ENCODE assay signal across 8 mouse cellular contexts in the genomic region with DNA sequence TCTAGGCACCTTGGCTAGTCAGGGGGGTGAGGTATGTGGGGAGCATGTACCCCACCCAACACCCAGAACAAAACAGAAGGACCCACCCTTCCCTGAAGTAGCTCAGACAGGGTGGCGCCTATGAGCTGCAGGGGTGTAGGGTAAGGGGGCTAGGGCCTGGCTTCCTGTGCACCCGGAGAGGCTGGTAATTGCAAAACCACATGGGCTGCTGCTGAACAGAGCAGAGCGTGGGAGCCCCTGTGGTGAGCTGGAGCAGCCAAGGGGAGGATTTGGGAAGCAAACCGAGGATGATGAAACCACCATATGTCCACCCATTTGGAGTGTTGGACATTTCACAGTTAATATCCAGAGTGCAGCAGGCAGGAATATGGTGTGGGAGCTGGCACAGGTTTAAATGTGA. TPM values are rescaled to one million over a fixed set of nuclear protein-coding genes. Genes with fewer than 3 reads are reported as not detected.
A peak's percentile ranks its signal among the peaks of the same experiment; 100 is the strongest.
DNase-seq lines count a peak whose midpoint lies in the region; ATAC-seq and TF ChIP-seq lines count a peak whose summit lies in the region.

No protein-coding gene starts in this region.

- H3K9ac ChIP-seq in embryonic facial prominence, embryonic 13.5 days: 0 out of 2 replicates have a peak overlapping the region, but pooled peaks have one; percentile 8
- no peak overlapping the region for H3K9ac ChIP-seq in embryonic facial prominence, embryonic 14.5 days (ENCODE audit: low read depth, low read length)
- H3K9ac ChIP-seq in forebrain, embryonic 11.5 days (ENCODE audit: low read length): no peak overlapping the region

- no peak for ATAC-seq in embryonic facial prominence, embryonic 13.5 days (ENCODE audit: insufficient number of reproducible peaks, insufficient read depth, low FRiP score, low TSS enrichment, low read depth)
- ATAC-seq in embryonic facial prominence, embryonic 14.5 days (ENCODE audit: low read depth): 0 out of 2 replicates have a peak, but pooled peaks have one; percentile 10
- ATAC-seq in forebrain, embryonic 11.5 days (replicated peaks; ENCODE audit: low FRiP score): no peak

- peak overlapping the region; percentile 51; the same call in 1 of the 2 replicates for H3K27ac ChIP-seq in embryonic facial prominence, embryonic 13.5 days
- H3K27ac ChIP-seq in embryonic facial prominence, embryonic 10.5 days (replicated peaks): no peak overlapping the region
- peak overlapping the region; percentile 30; the same call in 1 of the 2 replicates for H3K27ac ChIP-seq in embryonic facial prominence, embryonic 14.5 days (replicated peaks; ENCODE audit: low read depth, low read length)
- peak overlapping the region; percentile 86 for H3K27ac ChIP-seq in layer of hippocampus, adult 2 months
- no peak overlapping the region for H3K27ac ChIP-seq in thymus, adult 2 months (ENCODE audit: control insufficient read depth, insufficient read depth, low read length)
- no peak overlapping the region for H3K27ac ChIP-seq in forebrain, embryonic 11.5 days (ENCODE audit: low read depth, low read length)
- no peak overlapping the region for H3K27ac ChIP-seq in kidney, adult 2 months (ENCODE audit: insufficient read depth, low read depth, low read length)

- H3K4me1 ChIP-seq in embryonic facial prominence, embryonic 13.5 days: peaks cover 25% of the 10 kb centered on the region
- peaks cover 23% of the 10 kb centered on the region for H3K4me1 ChIP-seq in embryonic facial prominence, embryonic 10.5 days
- peaks cover 90% of the 10 kb centered on the region for H3K4me1 ChIP-seq in E14TG2a.4 (replicated peaks; ENCODE audit: low read depth, low read length)
- 0 out of 2 replicates have a peak, but pooled peaks cover 4% of the 10 kb centered on the region for H3K4me1 ChIP-seq in embryonic facial prominence, embryonic 14.5 days (ENCODE audit: control insufficient read depth, insufficient read depth, low read length)
- peaks cover 27% of the 10 kb centered on the region for H3K4me1 ChIP-seq in thymus, adult 2 months (replicated peaks; ENCODE audit: control insufficient read depth, insufficient read depth, low read length)
- peaks cover 3% of the 10 kb centered on the region; the same call in 1 of the 2 replicates for H3K4me1 ChIP-seq in forebrain, embryonic 11.5 days (replicated peaks; ENCODE audit: control insufficient read depth, insufficient read depth, low read length)
- H3K4me1 ChIP-seq in kidney, adult 2 months (ENCODE audit: control insufficient read depth, insufficient read depth, low read length): peaks cover 14% of the 10 kb centered on the region

- DNase-seq in embryonic facial prominence, embryonic 10.5 days (ENCODE audit: low spot score): no peak
- DNase-seq in embryonic facial prominence, embryonic 14.5 days (ENCODE audit: low spot score): peak; percentile 50
- peak; percentile 67 to 75 for DNase-seq in layer of hippocampus, adult 2 months (ENCODE audit: low spot score in 2 of 2)
- DNase-seq in thymus, adult 2 months: peak; percentile 32
- no peak for DNase-seq in forebrain, embryonic 11.5 days (ENCODE audit: low spot score)
- no peak for DNase-seq in kidney, adult 2 months

- WGBS in embryonic facial prominence, embryonic 13.5 days: 38% methylated on average over 4 of the region's 4 CpGs
- 49% methylated on average over 4 of the region's 4 CpGs for WGBS in embryonic facial prominence, embryonic 10.5 days
- WGBS in embryonic facial prominence, embryonic 14.5 days: 37% methylated on average over 4 of the region's 4 CpGs
- 2% methylated on average over 4 of the region's 4 CpGs for WGBS in thymus, adult 2 months
- WGBS in forebrain, embryonic 11.5 days: 41% methylated on average over 4 of the region's 4 CpGs
- WGBS in kidney, adult 2 months: 41% methylated on average over 4 of the region's 4 CpGs

- no peaks in the 10 kb centered on the region for H3K27me3 ChIP-seq in embryonic facial prominence, embryonic 13.5 days
- H3K27me3 ChIP-seq in embryonic facial prominence, embryonic 10.5 days (replicated peaks; ENCODE audit: low read depth, poor library complexity, severe bottlenecking): no peaks in the 10 kb centered on the region
- no peaks in the 10 kb centered on the region for H3K27me3 ChIP-seq in E14TG2a.4 (ENCODE audit: insufficient read depth, low read length)
- no peaks in the 10 kb centered on the region for H3K27me3 ChIP-seq in embryonic facial prominence, embryonic 14.5 days (replicated peaks; ENCODE audit: control insufficient read depth, insufficient read depth, low read length)
- H3K27me3 ChIP-seq in thymus, adult 2 months (ENCODE audit: control insufficient read depth, insufficient read depth, low read length): no peaks in the 10 kb centered on the region
- no peaks in the 10 kb centered on the region for H3K27me3 ChIP-seq in forebrain, embryonic 11.5 days (ENCODE audit: control insufficient read depth, insufficient read depth, low read length)
- H3K27me3 ChIP-seq in kidney, adult 2 months (replicated peaks; ENCODE audit: control insufficient read depth, insufficient read depth, low read length): no peaks in the 10 kb centered on the region

- no peak for TF ChIP-seq POLR2A in thymus, adult 2 months (IDR thresholded peaks at IDR 0.05; ENCODE audit: control insufficient read depth, extremely low read depth, insufficient read depth, low read length, poor library complexity)
- no peak for TF ChIP-seq POLR2A in kidney, adult 2 months (IDR thresholded peaks at IDR 0.05; ENCODE audit: low read depth, low read length)

- H3K36me3 ChIP-seq in embryonic facial prominence, embryonic 13.5 days: peaks cover 36% of the 10 kb centered on the region
- H3K36me3 ChIP-seq in embryonic facial prominence, embryonic 10.5 days (replicated peaks): peaks cover 41% of the 10 kb centered on the region
- peaks cover 30% of the 10 kb centered on the region for H3K36me3 ChIP-seq in E14TG2a.4 (ENCODE audit: insufficient read depth, low read length)
- H3K36me3 ChIP-seq in embryonic facial prominence, embryonic 14.5 days (ENCODE audit: control insufficient read depth, insufficient read depth, low read length): peaks cover 25% of the 10 kb centered on the region
- peaks cover 6% of the 10 kb centered on the region; the same call in 1 of the 2 replicates for H3K36me3 ChIP-seq in thymus, adult 2 months (ENCODE audit: control insufficient read depth, insufficient read depth, low read length)
- H3K36me3 ChIP-seq in forebrain, embryonic 11.5 days (ENCODE audit: control insufficient read depth, insufficient read depth, low read length): peaks cover 7% of the 10 kb centered on the region
- H3K36me3 ChIP-seq in kidney, adult 2 months (ENCODE audit: control insufficient read depth, insufficient read depth, low read length): 0 out of 2 replicates have a peak, but pooled peaks cover 2% of the 10 kb centered on the region

- no peaks in the 10 kb centered on the region for H3K9me3 ChIP-seq in embryonic facial prominence, embryonic 13.5 days
- H3K9me3 ChIP-seq in embryonic facial prominence, embryonic 10.5 days: no peaks in the 10 kb centered on the region
- H3K9me3 ChIP-seq in E14TG2a.4 (ENCODE audit: low read length): no peaks in the 10 kb centered on the region
- no peaks in the 10 kb centered on the region for H3K9me3 ChIP-seq in embryonic facial prominence, embryonic 14.5 days (ENCODE audit: control insufficient read depth, low read length)
- H3K9me3 ChIP-seq in forebrain, embryonic 11.5 days (ENCODE audit: control insufficient read depth, low read length): no peaks in the 10 kb centered on the region

- no peak for TF ChIP-seq CTCF in E14TG2a.4 (conservative IDR thresholded peaks at IDR 0.05; ENCODE audit: low read length)
- TF ChIP-seq CTCF in layer of hippocampus, adult 2 months (conservative IDR thresholded peaks at IDR 0.05): no peak
- no peak for TF ChIP-seq CTCF in thymus, adult 2 months (IDR thresholded peaks at IDR 0.05; ENCODE audit: borderline replicate concordance, control insufficient read depth, extremely low read depth, insufficient read depth, low read length, poor library complexity)
- no peak for TF ChIP-seq CTCF in kidney, adult 2 months (conservative IDR thresholded peaks at IDR 0.05; ENCODE audit: insufficient read depth, insufficient read length, low read depth, low read length)

- H3K4me2 ChIP-seq in embryonic facial prominence, embryonic 13.5 days: no peak overlapping the region
- H3K4me2 ChIP-seq in embryonic facial prominence, embryonic 14.5 days (ENCODE audit: low read depth, low read length): no peak overlapping the region
- H3K4me2 ChIP-seq in forebrain, embryonic 11.5 days (ENCODE audit: low read depth, low read length, severe bottlenecking): no peak overlapping the region

- H3K4me3 ChIP-seq in embryonic facial prominence, embryonic 13.5 days: no peak overlapping the region
- no peak overlapping the region for H3K4me3 ChIP-seq in embryonic facial prominence, embryonic 10.5 days
- peak overlapping the region; percentile 55 for H3K4me3 ChIP-seq in E14TG2a.4 (replicated peaks; ENCODE audit: low read length)
- no peak overlapping the region for H3K4me3 ChIP-seq in embryonic facial prominence, embryonic 14.5 days (ENCODE audit: low read depth, low read length)
- no peak overlapping the region for H3K4me3 ChIP-seq in layer of hippocampus, adult 2 months
- H3K4me3 ChIP-seq in thymus, adult 2 months (ENCODE audit: control insufficient read depth, insufficient read depth, low read length): no peak overlapping the region
- no peak overlapping the region for H3K4me3 ChIP-seq in forebrain, embryonic 11.5 days (ENCODE audit: low read depth, low read length)
- no peak overlapping the region for H3K4me3 ChIP-seq in kidney, adult 2 months (ENCODE audit: insufficient read depth, low read depth, low read length)

RNA-seq across cellular contexts. Expression of a gene that starts 3.7 kb away (rescaled TPM):
- 0.91 and 0.92 TPM in 2 replicates for polyA plus RNA-seq in embryonic facial prominence, embryonic 13.5 days (2015; fragmentation: Nextera tagmentation; extraction: Ambion mirVana)
- 0.12 and 0.39 TPM in 2 replicates for polyA plus RNA-seq in embryonic facial prominence, embryonic 10.5 days (2016; fragmentation: Nextera tagmentation; extraction: Ambion mirVana)
- 1.5 and 1.6 TPM in 2 replicates for polyA plus RNA-seq in embryonic facial prominence, embryonic 14.5 days (2014; fragmentation: Nextera tagmentation; extraction: Ambion mirVana)
- total RNA-seq in layer of hippocampus, adult 2 months (2021): 1 to 10 TPM; 5.0 to 5.6 TPM
- polyA plus RNA-seq in thymus, adult 2 months (2012; rRNA removed): 12.8 and 12.9 TPM in 2 replicates
- polyA plus RNA-seq in forebrain, embryonic 11.5 days (2014; fragmentation: Nextera tagmentation; extraction: Ambion mirVana): 0.55 TPM in 2 replicates
- polyA plus RNA-seq in kidney, adult 2 months (2012; rRNA removed): 26.6 and 31.1 TPM in 2 replicates

RNA-seq across cellular contexts. Expression of a gene that starts 26.0 kb away (rescaled TPM):
- 64.7 and 68.9 TPM in 2 replicates for polyA plus RNA-seq in embryonic facial prominence, embryonic 13.5 days (2015; fragmentation: Nextera tagmentation; extraction: Ambion mirVana)
- polyA plus RNA-seq in embryonic facial prominence, embryonic 10.5 days (2016; fragmentation: Nextera tagmentation; extraction: Ambion mirVana): 81.8 and 83.5 TPM in 2 replicates
- polyA plus RNA-seq in embryonic facial prominence, embryonic 14.5 days (2014; fragmentation: Nextera tagmentation; extraction: Ambion mirVana): 68.4 and 68.6 TPM in 2 replicates
- 10 to 100 TPM; 80.2 to 82.3 TPM for total RNA-seq in layer of hippocampus, adult 2 months (2021)
- 141 and 159 TPM in 2 replicates for polyA plus RNA-seq in thymus, adult 2 months (2012; rRNA removed)
- 72.6 and 74.2 TPM in 2 replicates for polyA plus RNA-seq in forebrain, embryonic 11.5 days (2014; fragmentation: Nextera tagmentation; extraction: Ambion mirVana)
- polyA plus RNA-seq in kidney, adult 2 months (2012; rRNA removed): 224 and 317 TPM in 2 replicates

RNA-seq across cellular contexts. Expression of a gene that starts 32.3 kb away (rescaled TPM):
- 91.6 and 92.4 TPM in 2 replicates for polyA plus RNA-seq in embryonic facial prominence, embryonic 13.5 days (2015; fragmentation: Nextera tagmentation; extraction: Ambion mirVana)
- polyA plus RNA-seq in embryonic facial prominence, embryonic 10.5 days (2016; fragmentation: Nextera tagmentation; extraction: Ambion mirVana): 122 and 130 TPM in 2 replicates
- 54.2 and 61.5 TPM in 2 replicates for polyA plus RNA-seq in embryonic facial prominence, embryonic 14.5 days (2014; fragmentation: Nextera tagmentation; extraction: Ambion mirVana)
- total RNA-seq in layer of hippocampus, adult 2 months (2021): 10 to 100 TPM; 63.3 to 72.1 TPM
- 141 and 143 TPM in 2 replicates for polyA plus RNA-seq in thymus, adult 2 months (2012; rRNA removed)
- polyA plus RNA-seq in forebrain, embryonic 11.5 days (2014; fragmentation: Nextera tagmentation; extraction: Ambion mirVana): 83.5 and 97.8 TPM in 2 replicates
- 49.5 and 63.2 TPM in 2 replicates for polyA plus RNA-seq in kidney, adult 2 months (2012; rRNA removed)

RNA-seq across cellular contexts. Expression of a gene that starts 38.4 kb away (rescaled TPM):
- polyA plus RNA-seq in embryonic facial prominence, embryonic 13.5 days (2015; fragmentation: Nextera tagmentation; extraction: Ambion mirVana): 13.8 and 15.3 TPM in 2 replicates
- 11.0 and 14.0 TPM in 2 replicates for polyA plus RNA-seq in embryonic facial prominence, embryonic 10.5 days (2016; fragmentation: Nextera tagmentation; extraction: Ambion mirVana)
- 9.8 and 9.9 TPM in 2 replicates for polyA plus RNA-seq in embryonic facial prominence, embryonic 14.5 days (2014; fragmentation: Nextera tagmentation; extraction: Ambion mirVana)
- total RNA-seq in layer of hippocampus, adult 2 months (2021): 100 to 1,000 TPM in 1 of 2 experiments, 10 to 100 TPM in 1; 81.9 to 105 TPM
- 1,004 and 1,040 TPM in 2 replicates for polyA plus RNA-seq in thymus, adult 2 months (2012; rRNA removed)
- polyA plus RNA-seq in forebrain, embryonic 11.5 days (2014; fragmentation: Nextera tagmentation; extraction: Ambion mirVana): 11.8 and 13.7 TPM in 2 replicates
- 92.3 and 145 TPM in 2 replicates for polyA plus RNA-seq in kidney, adult 2 months (2012; rRNA removed)

Comparison
In these comparisons a context has a peak if more than half of its experiments do, and no peak if none do; other contexts are left out.
1. H3K27ac ChIP-seq: peak in embryonic facial prominence, embryonic 13.5 days (single experiment), embryonic facial prominence, embryonic 14.5 days (single experiment) and layer of hippocampus, adult 2 months (single experiment); none in embryonic facial prominence, embryonic 10.5 days (single experiment), thymus, adult 2 months (single experiment), forebrain, embryonic 11.5 days (single experiment) and kidney, adult 2 months (single experiment).
2. DNase-seq: peak in embryonic facial prominence, embryonic 14.5 days (single experiment), layer of hippocampus, adult 2 months (2 of 2) and thymus, adult 2 months (single experiment); none in embryonic facial prominence, embryonic 10.5 days (single experiment), forebrain, embryonic 11.5 days (single experiment) and kidney, adult 2 months (single experiment).